Comparison of ENCODE assay signal across 15 mouse cellular contexts in genomic region chr6:115972083-115972764, GRCm38 (mm10). TPM values are rescaled to one million over a fixed set of nuclear protein-coding genes. Genes with fewer than 3 reads are reported as not detected.
A peak's percentile ranks its signal among the peaks of the same experiment; 100 is the strongest.
DNase-seq lines count a peak whose midpoint lies in the region; ATAC-seq and TF ChIP-seq lines count a peak whose summit lies in the region.
"Had no signal": no experiment of that assay in that cellular context is flagged by ENCODE, and none has a peak within 500 bp of the region (broad histone marks: within the 10 kb centered on the region; RNA-seq: fewer than 3 reads in every experiment).

No protein-coding gene starts in this region.

- no peak for DNase-seq in forebrain, embryonic 10.5 days (ENCODE audit: extremely low spot score, low spot score)
- no peak for DNase-seq in forebrain, embryonic 11.5 days (ENCODE audit: low spot score)
- no peak for DNase-seq in kidney, adult 2 months
- DNase-seq in stomach, postnatal 0 days (ENCODE audit: low spot score): no peak
- DNase-seq in thymus, postnatal 36 days: peak; percentile 28 to 54
- DNase-seq: right cerebral cortex, postnatal 4 days had no signal

- no peak overlapping the region for H3K4me3 ChIP-seq in forebrain, embryonic 10.5 days
- H3K4me3 ChIP-seq in forebrain, embryonic 11.5 days (ENCODE audit: low read depth, low read length): no peak overlapping the region
- H3K4me3 ChIP-seq in kidney, embryonic 14.5 days (ENCODE audit: low read length): no peak overlapping the region
- H3K4me3 ChIP-seq in kidney, adult 2 months (ENCODE audit: insufficient read depth, low read depth, low read length): no peak overlapping the region
- H3K4me3 ChIP-seq in stomach, embryonic 16.5 days (replicated peaks; ENCODE audit: low read length): no peak overlapping the region
- no peak overlapping the region for H3K4me3 ChIP-seq in stomach, postnatal 0 days (ENCODE audit: low read depth, low read length)
- H3K4me3 ChIP-seq: limb, embryonic 12.5 days; megakaryocyte, embryonic 14.5 days had no signal

- H3K4me1 ChIP-seq in forebrain, embryonic 10.5 days: peaks cover 41% of the 10 kb centered on the region
- 0 out of 2 replicates have a peak, but pooled peaks cover 3% of the 10 kb centered on the region for H3K4me1 ChIP-seq in forebrain, embryonic 11.5 days (replicated peaks; ENCODE audit: control insufficient read depth, insufficient read depth, low read length)
- peaks cover 22% of the 10 kb centered on the region for H3K4me1 ChIP-seq in kidney, embryonic 14.5 days (ENCODE audit: control insufficient read depth, insufficient read depth, low read length)
- H3K4me1 ChIP-seq in kidney, adult 2 months (ENCODE audit: control insufficient read depth, insufficient read depth, low read length): peaks cover 4% of the 10 kb centered on the region; the same call in 1 of the 2 replicates
- H3K4me1 ChIP-seq in stomach, embryonic 16.5 days (ENCODE audit: control insufficient read depth, insufficient read depth, low read length): peaks cover 16% of the 10 kb centered on the region
- peaks cover 2% of the 10 kb centered on the region; the same call in 1 of the 2 replicates for H3K4me1 ChIP-seq in stomach, postnatal 0 days (replicated peaks; ENCODE audit: control insufficient read depth, insufficient read depth)

- H3K9me3 ChIP-seq in forebrain, embryonic 10.5 days: no peaks in the 10 kb centered on the region
- no peaks in the 10 kb centered on the region for H3K9me3 ChIP-seq in forebrain, embryonic 11.5 days (ENCODE audit: control insufficient read depth, low read length)
- H3K9me3 ChIP-seq in kidney, embryonic 14.5 days (ENCODE audit: control insufficient read depth, low read length): no peaks in the 10 kb centered on the region
- no peaks in the 10 kb centered on the region for H3K9me3 ChIP-seq in stomach, embryonic 16.5 days (replicated peaks; ENCODE audit: control insufficient read depth, low read length)
- H3K9me3 ChIP-seq in stomach, postnatal 0 days (ENCODE audit: control insufficient read depth, low read length): no peaks in the 10 kb centered on the region
- H3K9me3 ChIP-seq: limb, embryonic 12.5 days; megakaryocyte, embryonic 14.5 days had no signal

- H3K9ac ChIP-seq in forebrain, embryonic 11.5 days (ENCODE audit: low read length): no peak overlapping the region
- H3K9ac ChIP-seq in kidney, embryonic 14.5 days (ENCODE audit: low read depth, low read length): peak overlapping the region; percentile 28; the same call in 1 of the 2 replicates
- H3K9ac ChIP-seq in stomach, embryonic 16.5 days (ENCODE audit: low read length): peak overlapping the region; percentile 24; the same call in 1 of the 2 replicates
- H3K9ac ChIP-seq in stomach, postnatal 0 days (ENCODE audit: low read length): no peak overlapping the region; the same call in 1 of the 2 replicates
- H3K9ac ChIP-seq: limb, embryonic 12.5 days had no signal

- no peak for TF ChIP-seq EP300 in stomach, postnatal 0 days (optimal IDR thresholded peaks at IDR 0.05)

- ATAC-seq in forebrain, embryonic 11.5 days (replicated peaks; ENCODE audit: low FRiP score): no peak; the same call in 1 of the 2 replicates
- ATAC-seq in kidney, embryonic 14.5 days (ENCODE audit: low FRiP score, low TSS enrichment): no peak
- ATAC-seq in stomach, embryonic 16.5 days (ENCODE audit: insufficient read depth, low FRiP score): no peak; the same call in 1 of the 2 replicates
- ATAC-seq in stomach, postnatal 0 days (ENCODE audit: low FRiP score, low TSS enrichment): no peak
- ATAC-seq in activated CD4-positive, CD25-positive, alpha-beta regulatory T cell, adult 4 months: no peak
- ATAC-seq: hindbrain, postnatal 0 days had no signal

- H3K36me3 ChIP-seq in forebrain, embryonic 10.5 days (replicated peaks): no peaks in the 10 kb centered on the region
- H3K36me3 ChIP-seq in forebrain, embryonic 11.5 days (ENCODE audit: control insufficient read depth, insufficient read depth, low read length): no peaks in the 10 kb centered on the region
- H3K36me3 ChIP-seq in kidney, embryonic 14.5 days (ENCODE audit: control insufficient read depth, insufficient read depth, low read length): peaks cover 62% of the 10 kb centered on the region
- no peaks in the 10 kb centered on the region for H3K36me3 ChIP-seq in kidney, adult 2 months (ENCODE audit: control insufficient read depth, insufficient read depth, low read length)
- H3K36me3 ChIP-seq in stomach, embryonic 16.5 days (ENCODE audit: control insufficient read depth, insufficient read depth, low read length): no peaks in the 10 kb centered on the region
- H3K36me3 ChIP-seq in stomach, postnatal 0 days (ENCODE audit: control insufficient read depth, insufficient read depth, low read length): peaks cover 2% of the 10 kb centered on the region
- H3K36me3 ChIP-seq: limb, embryonic 12.5 days had no signal

- no peak overlapping the region for H3K4me2 ChIP-seq in forebrain, embryonic 11.5 days (ENCODE audit: low read depth, low read length, severe bottlenecking)
- no peak overlapping the region for H3K4me2 ChIP-seq in kidney, embryonic 14.5 days (replicated peaks; ENCODE audit: low read depth, low read length)
- H3K4me2 ChIP-seq in stomach, embryonic 16.5 days (ENCODE audit: low read depth, low read length): no peak overlapping the region
- no peak overlapping the region for H3K4me2 ChIP-seq in stomach, postnatal 0 days (replicated peaks; ENCODE audit: low read depth)
- H3K4me2 ChIP-seq: limb, embryonic 12.5 days had no signal

- WGBS in forebrain, embryonic 10.5 days: 77% methylated on average over 7 of the region's 7 CpGs
- 81% methylated on average over 7 of the region's 7 CpGs for WGBS in forebrain, embryonic 11.5 days
- 83% methylated on average over 7 of the region's 7 CpGs for WGBS in kidney, embryonic 14.5 days
- WGBS in kidney, adult 2 months: 78% methylated on average over 7 of the region's 7 CpGs
- 72% methylated on average over 7 of the region's 7 CpGs for WGBS in stomach, embryonic 16.5 days
- WGBS in stomach, postnatal 0 days: 77% methylated on average over 7 of the region's 7 CpGs

- no peaks in the 10 kb centered on the region for H3K27me3 ChIP-seq in forebrain, embryonic 10.5 days (ENCODE audit: poor library complexity, severe bottlenecking)
- H3K27me3 ChIP-seq in forebrain, embryonic 11.5 days (ENCODE audit: control insufficient read depth, insufficient read depth, low read length): no peaks in the 10 kb centered on the region
- H3K27me3 ChIP-seq in kidney, embryonic 14.5 days (ENCODE audit: control insufficient read depth, insufficient read depth, low read length): no peaks in the 10 kb centered on the region
- no peaks in the 10 kb centered on the region for H3K27me3 ChIP-seq in kidney, adult 2 months (replicated peaks; ENCODE audit: control insufficient read depth, insufficient read depth, low read length)
- no peaks in the 10 kb centered on the region for H3K27me3 ChIP-seq in stomach, embryonic 16.5 days (ENCODE audit: control insufficient read depth, insufficient read depth, low read length)
- H3K27me3 ChIP-seq in stomach, postnatal 0 days (ENCODE audit: control insufficient read depth, insufficient read depth, low read length): no peaks in the 10 kb centered on the region

- TF ChIP-seq CTCF in kidney, adult 2 months (conservative IDR thresholded peaks at IDR 0.05; ENCODE audit: insufficient read depth, insufficient read length, low read depth, low read length): no peak
- no peak for TF ChIP-seq CTCF in stomach, postnatal 0 days (IDR thresholded peaks at IDR 0.05; ENCODE audit: low read depth)

- H3K27ac ChIP-seq in forebrain, embryonic 10.5 days: peak overlapping the region; percentile 31; the same call in 1 of the 2 replicates
- H3K27ac ChIP-seq in forebrain, embryonic 11.5 days (ENCODE audit: low read depth, low read length): no peak overlapping the region
- no peak overlapping the region for H3K27ac ChIP-seq in kidney, embryonic 14.5 days (ENCODE audit: low read depth, low read length)
- H3K27ac ChIP-seq in kidney, adult 2 months (ENCODE audit: insufficient read depth, low read depth, low read length): no peak overlapping the region
- H3K27ac ChIP-seq in stomach, embryonic 16.5 days (ENCODE audit: low read length): 0 out of 2 replicates have a peak overlapping the region, but pooled peaks have one; percentile 26
- H3K27ac ChIP-seq in stomach, postnatal 0 days (replicated peaks): no peak overlapping the region
- H3K27ac ChIP-seq: limb, embryonic 12.5 days had no signal

- TF ChIP-seq POLR2A in kidney, adult 2 months (IDR thresholded peaks at IDR 0.05; ENCODE audit: low read depth, low read length): no peak

RNA-seq across cellular contexts. Expression of gene Plxnd1, which starts 22.6 kb away (rescaled TPM):
- polyA plus RNA-seq in forebrain, embryonic 10.5 days (2016; fragmentation: Nextera tagmentation; extraction: Ambion mirVana): 23.9 and 28.0 TPM in 2 replicates
- 23.9 and 25.5 TPM in 2 replicates for polyA plus RNA-seq in forebrain, embryonic 11.5 days (2014; fragmentation: Nextera tagmentation; extraction: Ambion mirVana)
- polyA plus RNA-seq in kidney, embryonic 14.5 days (2014; fragmentation: Nextera tagmentation; extraction: Ambion mirVana): 58.3 and 62.7 TPM in 2 replicates
- 54.2 and 60.2 TPM in 2 replicates for polyA plus RNA-seq in kidney, adult 2 months (2012; rRNA removed)
- 27.7 and 28.5 TPM in 2 replicates for polyA plus RNA-seq in stomach, embryonic 16.5 days (2015; fragmentation: Nextera tagmentation; extraction: Ambion mirVana)
- polyA plus RNA-seq in stomach, postnatal 0 days (2015; fragmentation: Nextera tagmentation; extraction: Ambion mirVana): 9.7 and 10.4 TPM in 2 replicates
- 10 to 100 TPM; 10.6 to 10.8 TPM for polyA plus RNA-seq in activated CD4-positive, CD25-positive, alpha-beta regulatory T cell, adult 4 months (2017; shearing (Covaris generic))

RNA-seq across cellular contexts. Expression of gene H1foo, which starts 27.5 kb away (rescaled TPM):
- not detected in 2 replicates for polyA plus RNA-seq in forebrain, embryonic 10.5 days (2016; fragmentation: Nextera tagmentation; extraction: Ambion mirVana)
- polyA plus RNA-seq in forebrain, embryonic 11.5 days (2014; fragmentation: Nextera tagmentation; extraction: Ambion mirVana): not detected in 2 replicates
- not detected in 2 replicates for polyA plus RNA-seq in kidney, embryonic 14.5 days (2014; fragmentation: Nextera tagmentation; extraction: Ambion mirVana)
- not detected in 2 replicates for polyA plus RNA-seq in kidney, adult 2 months (2012; rRNA removed)
- not detected in 2 replicates for polyA plus RNA-seq in stomach, embryonic 16.5 days (2015; fragmentation: Nextera tagmentation; extraction: Ambion mirVana)
- polyA plus RNA-seq in stomach, postnatal 0 days (2015; fragmentation: Nextera tagmentation; extraction: Ambion mirVana): not detected in 2 replicates
- polyA plus RNA-seq in activated CD4-positive, CD25-positive, alpha-beta regulatory T cell, adult 4 months (2017; shearing (Covaris generic)): under 1 TPM in 1 of 2 experiments, not detected in 1; 0.52 TPM
- polyA plus RNA-seq: frontal cortex, adult 2 months; hindbrain, postnatal 0 days; large intestine, adult 2 months; limb, embryonic 12.5 days; testis, adult 2 months had no signal

RNA-seq across cellular contexts. Expression of gene Rho, which starts 40.7 kb away (rescaled TPM):
- 0.06 and 0.10 TPM in 2 replicates for polyA plus RNA-seq in forebrain, embryonic 10.5 days (2016; fragmentation: Nextera tagmentation; extraction: Ambion mirVana)
- 0.09 TPM in 2 replicates for polyA plus RNA-seq in forebrain, embryonic 11.5 days (2014; fragmentation: Nextera tagmentation; extraction: Ambion mirVana)
- 0.06 TPM in 1 of 2 replicates, not detected in the other for polyA plus RNA-seq in kidney, embryonic 14.5 days (2014; fragmentation: Nextera tagmentation; extraction: Ambion mirVana)
- polyA plus RNA-seq in kidney, adult 2 months (2012; rRNA removed): 0.66 and 0.96 TPM in 2 replicates
- polyA plus RNA-seq in stomach, embryonic 16.5 days (2015; fragmentation: Nextera tagmentation; extraction: Ambion mirVana): 0.09 TPM in 2 replicates
- polyA plus RNA-seq in stomach, postnatal 0 days (2015; fragmentation: Nextera tagmentation; extraction: Ambion mirVana): 0.10 TPM in 2 replicates
- not detected for polyA plus RNA-seq in activated CD4-positive, CD25-positive, alpha-beta regulatory T cell, adult 4 months (2017; shearing (Covaris generic))

Comparison
In these comparisons a context has a peak if more than half of its experiments do, and no peak if none do; other contexts are left out.
1. H3K27ac ChIP-seq: peak in forebrain, embryonic 10.5 days (single experiment) and stomach, embryonic 16.5 days (single experiment); none in forebrain, embryonic 11.5 days (single experiment), kidney, embryonic 14.5 days (single experiment), kidney, adult 2 months (single experiment) and stomach, postnatal 0 days (single experiment).
2. H3K9ac ChIP-seq: peak in kidney, embryonic 14.5 days (single experiment) and stomach, embryonic 16.5 days (single experiment); none in forebrain, embryonic 11.5 days (single experiment) and stomach, postnatal 0 days (single experiment).
3. DNase-seq: peak in thymus, postnatal 36 days (2 of 2); none in forebrain, embryonic 10.5 days (single experiment), forebrain, embryonic 11.5 days (single experiment), kidney, adult 2 months (single experiment) and stomach, postnatal 0 days (single experiment).